Mouse (Mus musculus) small intestine, adult 2 months (tissue): ENCODE results near the gene Izumo1r.

Experiments used
- CTCF ChIP-seq: fragments of 200-500 bp; IDR thresholded peaks from 2 replicates; pipeline ENCODE4 v1.5.1; 2012; ENCODE audit warnings: low read depth, mild to moderate bottlenecking, control low read depth, inconsistent platforms, low read length, moderate library complexity, mixed read lengths; ENCODE audit not compliant: insufficient replicate concordance, insufficient read length; ENCODE audit errors: extremely low read depth
- POLR2A ChIP-seq: fragments of 200-500 bp; IDR thresholded peaks from 2 replicates; pipeline ENCODE4 v1.6.1; 2012; ENCODE audit warnings: low read depth, mild to moderate bottlenecking, control low read depth, inconsistent platforms, low read length, moderate library complexity

DNA sequence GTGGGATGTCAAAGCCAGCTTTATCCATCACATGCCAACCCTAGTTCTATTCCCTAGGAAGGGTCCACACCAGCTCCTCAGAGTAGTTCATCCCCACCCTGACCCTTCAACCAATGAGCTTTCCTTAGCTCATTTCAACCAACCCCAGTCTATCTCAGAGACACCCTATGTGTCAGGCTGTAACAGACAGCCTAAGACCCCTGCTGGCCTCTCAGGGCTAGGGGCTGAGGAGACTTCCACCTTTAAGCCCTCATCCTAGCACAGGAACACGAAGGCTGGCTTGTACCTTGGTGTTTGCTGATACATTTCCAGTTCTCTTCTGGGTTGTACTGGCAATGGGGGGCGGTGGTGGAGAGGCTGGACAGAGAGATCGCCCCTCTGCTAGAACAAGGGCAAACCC is 743 bp downstream of the Izumo1r start:
- no peak for TF ChIP-seq CTCF
- TF ChIP-seq POLR2A: no peak
